Mouse (Mus musculus): ENCODE data around the gene 4632433K11Rik.
"Not testable (repeated sequence)": the region's sequence is repeated elsewhere in the genome, so short reads cannot be mapped to it uniquely, and the experiment has no call there.

4632433K11Rik gene

DNA sequence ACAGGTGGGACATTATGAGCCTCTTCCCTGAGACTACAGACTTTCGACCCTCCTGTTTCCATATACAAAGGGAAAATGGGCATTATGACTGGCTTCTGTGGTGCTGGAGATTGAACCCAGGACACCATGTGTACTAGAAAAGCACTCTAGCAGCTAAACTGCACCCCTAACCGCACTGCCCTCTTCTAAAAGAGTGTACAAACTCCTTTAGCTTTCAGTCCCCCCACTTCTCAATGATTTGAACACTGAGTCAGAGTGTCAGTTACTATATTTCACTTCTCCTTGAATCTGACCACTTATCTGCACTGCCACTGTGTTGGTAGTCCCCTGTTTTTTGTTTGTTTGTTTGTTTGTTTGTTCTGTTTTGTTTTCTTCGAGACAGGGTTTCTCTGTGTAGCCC, at the start of gene 4632433K11Rik:
Gene 4632433K11Rik, plus strand, starts transcription at position 301 of the 400 bp plus-strand sequence.
- no peak for DNase-seq (ENCODE audit: low spot score)

DNA sequence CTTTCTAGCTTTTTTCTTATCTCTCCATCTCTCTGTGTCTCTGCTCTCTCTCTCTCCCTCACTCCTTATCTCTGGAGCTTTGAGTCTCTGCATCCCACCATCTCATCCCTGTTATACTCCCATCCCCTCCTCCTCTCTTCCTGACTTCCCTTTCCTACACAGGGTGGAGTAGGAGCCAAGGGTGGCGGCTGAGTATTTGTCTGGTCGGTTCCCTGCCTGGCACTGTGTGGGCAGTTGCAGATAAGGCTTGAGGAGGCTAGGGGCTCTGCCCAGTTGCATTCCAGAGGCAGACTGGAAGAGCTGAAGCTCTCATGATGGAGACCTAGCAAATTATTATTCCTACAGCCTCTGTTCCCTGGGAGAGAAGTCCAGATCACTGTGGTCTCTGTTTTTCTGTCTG, 45.7 kb upstream of the 4632433K11Rik start:
- DNase-seq (ENCODE audit: low spot score) = no peak

DNA sequence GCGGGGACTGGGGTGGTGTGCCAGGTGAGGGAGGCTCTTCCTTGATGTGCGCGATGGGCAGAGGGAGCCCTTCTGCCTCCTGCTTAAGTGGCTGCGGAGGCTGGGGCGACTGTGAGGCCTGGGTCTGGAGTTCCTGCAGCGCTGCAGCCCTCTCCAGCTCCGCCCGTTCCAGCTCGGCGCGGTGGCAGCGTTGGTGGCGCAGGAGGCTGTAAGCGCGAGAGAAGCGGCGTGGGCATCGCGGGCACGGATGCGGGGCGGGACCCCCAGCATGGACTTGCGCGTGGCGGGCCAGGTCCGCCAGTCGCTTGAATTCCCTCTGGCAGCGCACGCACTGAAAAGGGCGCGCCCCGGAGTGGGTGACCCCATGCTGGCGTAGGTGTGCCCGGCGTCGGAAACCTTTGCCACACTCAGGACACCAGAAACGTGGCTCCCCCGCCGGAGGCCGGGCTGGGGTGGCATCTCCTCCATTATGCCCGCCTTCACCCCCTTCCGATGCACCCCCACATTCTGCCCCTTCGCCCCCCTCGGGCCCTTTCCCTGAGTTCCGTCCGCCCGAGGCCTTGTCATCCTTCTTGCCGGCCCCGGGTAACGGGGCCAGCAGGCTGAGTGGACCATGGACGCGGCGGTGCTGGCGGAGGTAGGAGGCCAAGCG, 40.4 kb upstream of the 4632433K11Rik start:
- no peak for DNase-seq (ENCODE audit: low spot score)

DNA sequence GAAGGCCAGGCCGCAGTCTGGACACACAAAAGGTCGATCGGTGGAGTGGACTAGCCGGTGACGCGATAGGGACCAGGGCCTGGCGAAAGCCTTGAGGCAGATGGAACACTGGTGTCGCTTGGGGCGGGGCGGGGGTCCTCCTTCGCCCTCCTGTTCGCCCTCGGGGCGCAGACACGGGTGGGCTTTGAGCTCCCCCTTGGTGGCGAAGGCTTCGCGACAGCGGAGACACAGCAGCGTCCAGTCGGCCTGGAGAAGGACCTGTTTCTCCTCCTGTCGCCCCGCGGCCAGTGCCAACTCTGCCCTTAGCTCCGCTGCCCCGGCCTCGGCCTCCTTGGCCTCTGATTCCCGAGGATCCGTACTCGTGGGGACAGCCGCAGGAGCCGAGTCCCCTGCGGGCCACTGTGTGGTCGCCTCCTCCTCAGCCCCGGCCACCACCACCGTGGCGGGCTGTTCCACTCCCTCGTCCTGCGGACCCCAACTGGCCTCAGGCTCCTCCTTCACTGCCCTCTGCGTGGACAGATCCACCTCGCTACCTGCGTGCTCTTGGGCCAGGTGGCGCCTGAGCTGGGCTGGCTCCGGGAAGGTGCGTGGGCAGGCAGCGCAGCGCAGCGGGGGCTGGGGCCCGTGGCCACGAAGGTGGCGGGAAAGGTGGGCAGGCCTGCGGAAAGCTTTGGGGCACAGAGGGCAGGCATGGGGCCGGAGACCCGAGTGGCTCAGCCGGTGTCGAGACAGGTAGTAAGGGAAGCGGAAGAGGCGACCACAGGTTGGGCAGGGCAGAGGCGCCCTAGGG, 39.7 kb upstream of the 4632433K11Rik start:
- DNase-seq (ENCODE audit: low spot score) = no peak

DNA sequence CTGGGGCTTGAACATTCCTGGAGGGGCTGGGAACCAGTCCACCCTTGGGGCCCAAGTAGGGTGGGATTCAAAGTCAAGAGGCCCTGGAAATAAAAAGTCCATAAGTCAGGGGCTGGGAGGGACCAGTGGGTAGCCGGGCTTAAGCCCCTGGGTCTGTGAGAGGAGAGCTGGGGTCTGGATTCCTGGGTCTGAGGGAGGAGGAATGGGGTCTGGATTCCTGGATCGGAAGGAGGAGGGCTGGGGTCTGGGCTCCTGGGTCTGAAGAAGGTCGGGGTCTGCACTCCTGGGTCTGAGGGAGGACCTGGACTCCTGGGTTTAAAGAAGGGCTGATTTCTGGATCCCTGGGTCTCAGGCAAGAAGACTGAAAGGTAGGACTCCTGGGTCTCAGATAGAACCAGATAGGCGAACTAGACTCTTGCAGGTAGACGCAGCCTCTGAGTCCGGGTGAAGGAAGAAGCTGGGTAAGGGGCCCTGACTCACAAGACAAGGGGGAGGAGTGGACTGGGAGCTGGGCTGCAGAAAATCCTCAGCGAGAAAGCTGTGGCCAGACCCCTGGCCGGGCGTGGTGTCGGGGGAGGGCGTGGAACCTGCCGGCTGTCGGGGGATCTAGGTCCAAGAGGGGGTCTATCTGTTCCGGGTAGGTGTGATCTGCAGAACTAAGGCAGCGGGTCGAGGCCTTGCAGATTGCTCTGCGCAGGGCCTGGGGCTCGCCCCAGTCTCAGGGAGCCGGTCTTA, 38.5 kb upstream of the 4632433K11Rik start:
- no peak for DNase-seq (ENCODE audit: low spot score)

DNA sequence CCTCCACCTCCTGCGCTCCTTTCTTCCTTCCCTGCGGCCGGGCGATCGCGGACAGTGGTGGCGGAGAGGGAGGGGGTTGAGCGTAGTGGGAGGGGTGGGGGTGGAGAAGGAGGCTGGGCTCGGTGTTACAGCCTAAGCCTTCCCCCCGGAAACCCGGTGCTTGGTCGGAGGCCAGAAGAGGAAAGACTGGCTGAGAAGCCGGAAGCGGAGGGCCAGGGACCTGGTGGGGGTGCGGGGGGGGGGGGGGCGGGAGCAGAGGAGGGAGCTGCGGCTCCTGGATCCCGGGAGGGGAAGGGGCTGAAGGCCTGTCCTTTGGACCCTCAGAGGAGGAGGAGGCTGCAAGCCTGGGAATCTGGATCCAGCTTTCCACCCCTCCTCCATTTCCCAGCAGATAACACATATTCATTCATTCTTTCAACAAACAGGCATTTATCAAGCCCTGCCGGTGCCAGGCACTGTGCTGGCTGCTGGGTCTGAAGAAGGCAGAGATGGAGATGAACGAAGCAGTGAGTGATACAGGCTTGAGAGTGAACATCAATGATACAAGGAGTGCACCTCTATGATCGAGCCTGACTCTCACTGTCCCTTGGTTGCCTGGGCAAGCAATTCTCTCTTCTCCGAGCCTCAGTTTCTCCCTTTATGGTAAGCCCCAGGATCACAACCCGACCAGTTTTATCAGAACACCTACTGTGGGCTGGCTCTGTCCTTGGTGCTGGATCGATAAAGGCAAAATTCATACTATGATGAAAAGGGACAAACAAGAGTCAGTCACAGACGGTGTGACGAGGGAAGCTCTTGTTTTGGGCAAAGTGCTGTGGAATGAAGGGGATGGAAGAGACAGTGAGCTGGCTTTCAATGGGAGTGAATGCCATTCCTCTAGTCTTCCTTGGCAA, 37.7 kb upstream of the 4632433K11Rik start, which contains the start of gene Zfp579:
Gene Zfp579, minus strand, starts transcription at position 156 of the 893 bp plus-strand sequence.
- peak; percentile 87 for DNase-seq (ENCODE audit: low spot score)

DNA sequence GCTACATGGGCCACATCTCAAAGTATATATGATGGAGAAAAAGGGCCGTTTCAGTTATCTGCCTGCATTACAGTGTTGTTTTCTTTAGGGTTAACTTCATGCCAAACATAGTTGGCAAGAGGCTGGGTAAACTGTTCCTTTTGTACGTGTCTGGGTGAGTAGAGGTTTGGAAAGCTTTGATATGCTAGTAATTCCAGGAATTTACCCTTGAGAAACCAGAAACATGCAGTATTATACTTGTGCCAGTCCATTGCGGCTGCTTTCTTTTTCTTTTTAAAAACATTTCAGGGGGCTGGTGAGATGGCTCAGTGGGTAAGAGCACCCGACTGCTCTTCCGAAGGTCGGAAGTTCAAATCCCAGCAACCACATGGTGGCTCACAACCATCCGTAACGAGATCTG, 37.0 kb upstream of the 4632433K11Rik start:
- DNase-seq (ENCODE audit: low spot score) = no peak

DNA sequence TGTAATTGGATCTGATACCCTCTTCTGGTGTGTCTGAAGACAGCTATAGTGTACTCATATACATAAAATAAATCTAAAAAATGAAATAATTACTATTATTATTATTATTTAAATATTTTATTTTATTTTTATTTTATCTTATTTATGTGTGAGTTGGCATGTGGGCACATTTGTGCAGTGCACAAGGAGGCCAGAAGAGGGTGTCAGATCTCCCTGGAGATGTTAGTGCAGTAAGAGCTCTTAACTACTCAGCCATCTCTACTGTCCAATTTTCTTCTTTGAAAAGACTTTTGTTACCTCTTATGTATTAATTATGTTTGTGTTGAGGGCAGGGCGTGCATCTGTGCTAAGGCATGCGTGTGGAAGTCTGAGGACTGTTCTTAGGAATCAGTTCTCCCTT, 34.0 kb upstream of the 4632433K11Rik start:
- DNase-seq (ENCODE audit: low spot score) = no peak

DNA sequence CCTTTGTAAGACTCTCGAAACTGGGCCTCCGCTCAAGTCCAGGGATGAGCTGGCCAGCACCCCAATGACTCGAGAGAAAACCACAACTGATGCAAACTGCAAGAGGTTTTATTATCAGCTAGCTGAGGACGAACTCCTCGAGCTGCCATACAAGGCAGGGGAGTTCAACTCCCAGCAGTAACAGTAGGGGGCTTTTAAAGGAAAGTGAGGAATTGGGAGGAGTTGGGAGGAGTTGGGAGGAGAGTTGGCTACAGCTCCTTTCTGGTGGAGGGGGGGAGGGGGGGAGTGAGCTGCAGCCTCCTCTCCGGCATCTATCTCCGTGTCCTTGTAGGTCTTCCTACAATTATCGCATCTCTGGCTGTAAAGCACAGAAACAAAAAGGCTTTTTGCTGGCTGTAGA, 31.0 kb upstream of the 4632433K11Rik start:
- not testable (repeated sequence) for DNase-seq (ENCODE audit: low spot score)

DNA sequence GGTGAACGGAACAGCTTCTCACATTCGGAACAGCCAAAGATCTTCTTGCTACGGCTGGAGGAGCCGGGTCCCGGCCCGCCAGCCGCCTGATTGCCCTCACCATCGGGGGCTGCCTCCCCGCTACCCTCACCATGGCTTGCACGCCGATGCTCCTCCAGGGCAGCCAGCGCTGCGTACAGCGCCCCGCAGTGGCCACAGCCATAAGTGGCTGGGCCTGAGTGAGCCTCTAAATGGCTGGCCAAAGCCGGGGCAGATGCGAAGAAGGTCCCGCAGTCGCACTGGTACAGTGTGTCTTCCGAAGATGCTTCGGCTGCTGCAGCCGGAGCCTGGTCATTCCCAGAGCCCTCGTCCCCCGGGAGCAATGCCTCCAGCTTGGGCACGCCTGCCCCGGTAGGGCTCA, 25.7 kb upstream of the 4632433K11Rik start:
- no peak for DNase-seq (ENCODE audit: low spot score)

DNA sequence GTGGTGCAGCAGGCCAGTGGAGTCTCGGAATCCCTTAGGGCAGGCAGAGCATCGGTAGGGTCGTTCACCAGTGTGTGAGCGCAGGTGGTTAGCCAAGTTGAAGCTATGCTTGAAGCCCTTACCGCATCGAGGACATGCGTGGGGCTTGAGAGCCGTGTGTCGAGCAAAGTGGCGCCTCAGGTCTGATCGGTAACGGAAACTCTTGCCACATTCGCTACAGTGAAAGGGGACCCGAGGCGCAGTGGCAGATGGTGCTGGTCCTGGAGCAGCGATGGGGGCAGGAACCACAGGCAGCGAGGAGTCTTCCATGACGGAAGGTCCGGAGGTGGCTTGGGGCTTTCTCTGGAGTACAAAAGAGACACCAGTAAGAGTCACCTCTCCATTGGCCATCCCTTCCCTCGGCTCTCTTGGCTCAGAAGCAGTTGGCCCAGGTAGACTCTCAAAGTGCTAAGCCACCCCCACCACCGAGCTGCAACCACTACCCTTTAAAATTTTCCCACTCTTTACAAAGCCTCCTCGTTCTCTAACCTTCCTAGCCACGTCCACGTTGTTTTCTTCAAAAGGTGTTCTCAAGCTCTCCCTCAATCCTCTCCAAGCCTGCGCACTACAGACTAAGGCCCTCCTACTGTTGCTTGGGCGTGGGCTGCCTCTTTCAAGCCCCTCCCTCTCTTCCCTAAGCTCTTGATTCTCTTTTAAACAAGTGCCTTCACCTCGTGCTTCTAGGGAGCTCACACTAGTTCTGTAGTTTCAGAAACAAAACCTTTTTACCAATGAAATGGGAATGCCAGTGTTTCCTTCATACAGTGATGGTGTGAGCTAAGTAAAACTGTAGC, 21.0 kb upstream of the 4632433K11Rik start:
- no peak for DNase-seq (ENCODE audit: low spot score)

DNA sequence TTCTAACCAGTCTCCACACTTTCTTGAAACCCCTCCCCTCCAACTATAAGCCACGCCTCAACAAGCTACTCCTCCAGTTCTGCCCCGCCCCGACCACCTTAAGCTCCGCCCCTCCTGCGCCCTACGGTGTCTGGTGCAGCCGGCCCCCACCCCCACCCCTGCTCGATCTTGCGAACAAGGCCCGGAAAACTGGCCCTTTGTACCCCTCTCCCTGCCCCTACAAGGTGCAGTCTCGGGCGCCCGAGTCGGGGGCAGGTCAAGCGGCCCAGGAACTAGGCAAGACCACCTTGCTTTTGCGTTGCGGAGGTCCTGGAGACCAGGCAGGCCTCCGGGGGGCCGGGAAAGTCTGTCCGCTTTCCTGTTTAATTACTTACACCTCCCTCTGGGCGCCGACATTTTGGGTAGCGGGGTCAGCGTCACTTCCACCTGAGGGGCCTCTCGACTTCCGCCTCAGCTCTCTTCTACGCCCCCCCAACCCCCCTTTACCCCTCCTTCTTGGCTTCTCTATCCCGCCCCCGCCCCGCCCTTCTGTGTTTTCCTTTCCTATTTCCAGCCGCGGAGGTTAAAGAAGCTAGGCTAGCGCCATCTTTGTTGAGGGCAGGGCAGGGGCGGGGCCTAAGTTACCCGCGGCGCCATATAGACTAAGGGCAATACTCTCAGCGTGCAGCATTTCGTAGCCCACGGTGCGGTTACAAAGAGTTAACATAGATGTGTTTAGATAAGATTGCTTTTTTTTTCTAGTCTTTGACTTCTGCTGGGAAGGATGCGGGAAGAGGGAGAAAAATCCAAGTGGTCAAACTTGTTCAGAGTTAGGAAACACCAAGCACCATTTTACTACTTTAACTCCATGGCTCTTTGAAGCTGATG, 19.4 kb upstream of the 4632433K11Rik start, which contains the start of the genes Zfp524 and Fiz1:
Gene Zfp524, plus strand, starts transcription at position 165 of the 867 bp plus-strand sequence.
Gene Fiz1, minus strand, starts transcription at position 447 of the 867 bp plus-strand sequence.
- DNase-seq (ENCODE audit: low spot score) = peak; percentile 98

DNA sequence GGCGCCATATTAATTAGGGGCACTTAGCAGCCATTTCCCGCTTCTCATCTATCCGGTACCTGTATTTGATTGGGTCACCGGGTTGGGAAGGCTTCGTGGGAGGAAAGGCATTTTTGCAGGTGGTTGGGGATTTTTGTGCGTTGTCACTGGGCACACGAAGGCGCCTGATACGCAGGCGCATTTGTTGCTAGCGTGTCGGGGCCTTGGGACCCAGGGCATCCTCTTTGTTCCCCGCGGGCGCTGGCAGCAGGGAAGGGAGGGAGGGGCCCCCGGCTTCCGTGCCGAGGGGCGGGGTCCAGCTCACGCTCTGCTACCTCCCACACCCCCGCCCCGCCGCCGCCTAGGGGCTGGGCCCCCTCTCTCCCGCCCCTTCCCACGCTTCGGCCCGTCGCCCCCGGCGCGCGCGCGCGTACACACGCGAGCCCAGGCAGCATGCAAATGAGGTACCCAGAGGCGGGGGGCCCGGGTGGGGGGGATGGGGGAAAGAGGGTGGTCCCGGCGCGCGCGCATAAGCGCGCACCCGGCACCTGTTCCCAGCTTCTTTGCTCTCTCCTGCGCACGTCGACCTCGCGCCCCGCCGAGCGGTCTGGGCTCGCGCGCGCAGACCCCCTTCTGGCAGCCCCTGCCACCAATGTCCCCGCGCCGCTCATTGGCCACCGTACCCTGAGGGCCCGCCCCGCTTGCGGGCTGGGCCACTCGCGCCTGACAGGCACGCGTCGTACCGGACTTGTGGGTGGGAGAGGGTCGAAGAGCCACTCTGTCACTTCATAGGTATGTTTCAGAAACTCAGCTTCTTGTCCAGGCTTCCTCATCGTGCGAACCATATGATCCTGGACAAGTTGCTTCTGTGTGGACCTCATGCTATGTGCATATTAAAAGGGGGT, 18.6 kb upstream of the 4632433K11Rik start, which contains the start of gene Gm44973:
Gene Gm44973, plus strand, starts transcription at position 379 of the 884 bp plus-strand sequence.
- peak; percentile 95 for DNase-seq (ENCODE audit: low spot score)

DNA sequence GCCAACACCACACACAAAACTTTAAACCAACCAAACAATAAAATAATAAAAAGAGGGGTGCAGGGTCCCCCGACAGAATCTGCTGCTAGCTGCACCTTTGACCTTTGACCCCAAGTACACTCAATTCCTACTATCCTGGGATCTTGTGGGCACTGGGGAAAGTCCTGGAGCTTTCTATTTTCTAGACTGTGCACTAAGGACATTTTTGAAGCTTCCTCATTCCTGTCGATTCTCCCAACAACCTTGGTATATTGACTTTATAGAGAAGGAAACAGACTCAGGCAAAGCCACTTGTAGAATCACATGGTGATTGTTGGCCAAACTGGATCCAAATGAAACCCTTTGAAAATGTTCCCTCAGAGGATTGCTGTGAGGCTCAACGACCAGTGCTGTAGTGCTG, 17.9 kb upstream of the 4632433K11Rik start:
- DNase-seq (ENCODE audit: low spot score) = no peak

DNA sequence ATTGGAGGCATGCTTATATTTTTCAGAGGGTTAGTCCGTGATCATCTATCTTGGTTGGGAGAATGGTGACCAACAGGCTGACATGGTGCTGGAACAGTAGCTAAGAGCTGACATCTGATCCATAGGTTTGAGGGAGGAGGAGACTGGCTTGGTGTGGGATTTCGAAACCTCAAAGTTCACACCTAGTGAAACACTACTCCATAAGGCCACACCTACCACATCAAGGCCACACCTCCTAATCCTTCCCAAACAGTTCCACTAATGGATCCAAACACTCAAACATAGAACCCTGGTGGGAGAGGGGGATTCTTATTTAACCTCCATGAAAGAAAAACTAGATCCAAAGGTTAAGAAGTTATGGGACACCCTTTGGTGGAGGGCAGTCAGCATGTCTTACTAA, 17.0 kb upstream of the 4632433K11Rik start:
- DNase-seq (ENCODE audit: low spot score) = no peak

DNA sequence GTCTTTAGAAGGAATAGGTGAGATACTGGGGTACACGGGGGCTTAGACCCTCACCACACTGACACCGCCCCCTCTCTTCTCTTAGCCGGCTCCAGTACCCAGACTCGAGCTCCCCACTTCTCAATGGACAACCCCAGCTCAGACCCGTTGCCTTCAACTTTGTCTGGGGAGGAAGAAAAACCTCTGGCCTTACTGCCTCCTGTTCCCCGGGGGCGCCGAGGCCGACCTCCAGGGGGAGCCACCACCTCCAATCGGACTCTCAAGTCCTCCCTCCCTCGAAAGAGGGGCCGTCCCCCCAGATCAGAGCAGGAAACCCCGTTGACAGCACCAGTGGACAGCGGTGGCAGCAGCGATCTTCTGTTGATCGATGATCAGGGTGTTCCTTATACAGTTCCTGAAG, 16.6 kb upstream of the 4632433K11Rik start:
- no peak for DNase-seq (ENCODE audit: low spot score)

DNA sequence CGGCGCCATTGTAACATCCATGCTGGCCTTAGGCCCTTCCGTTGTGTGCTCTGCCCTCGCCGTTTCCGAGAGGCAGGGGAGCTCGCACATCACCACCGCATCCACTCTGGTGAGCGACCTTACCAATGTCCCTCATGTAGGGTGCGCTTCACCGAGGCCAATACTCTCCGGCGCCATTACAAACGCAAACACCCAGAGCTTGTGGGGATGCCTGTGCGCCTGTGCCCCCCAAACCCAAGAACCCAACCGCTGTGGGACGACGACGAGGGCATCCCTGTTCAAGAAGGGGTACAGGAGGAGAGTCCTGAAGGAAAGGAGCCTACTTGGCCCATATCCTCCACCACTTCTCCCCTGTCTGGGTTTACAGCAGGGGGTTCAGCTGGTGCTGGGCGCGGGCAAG, 16.0 kb upstream of the 4632433K11Rik start:
- DNase-seq (ENCODE audit: low spot score) = no peak

DNA sequence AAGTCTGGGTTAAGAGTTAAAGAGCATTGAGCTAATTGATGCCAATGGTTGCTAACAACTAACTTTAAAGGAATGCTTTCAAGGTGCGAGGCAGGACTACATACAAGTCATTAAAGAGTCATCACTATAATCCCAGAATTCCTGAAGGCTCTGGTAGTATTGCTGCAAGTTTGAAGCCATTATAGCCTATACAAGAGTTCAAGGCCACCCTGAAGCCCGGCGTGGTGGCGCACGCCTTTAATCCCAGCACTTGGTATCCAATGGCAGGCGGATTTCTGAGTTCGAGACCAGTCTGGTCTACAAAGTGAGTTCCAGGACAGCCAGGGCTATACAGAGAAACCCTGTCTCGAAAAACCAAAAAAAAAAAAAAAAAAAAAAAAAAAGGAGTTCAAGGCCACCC, 14.3 kb upstream of the 4632433K11Rik start:
- DNase-seq (ENCODE audit: low spot score) = not testable (repeated sequence)

All from layer of hippocampus, adult 9-10 months (tissue).